Mouse (Mus musculus) E14TG2a.4 (cell line): ENCODE measurements at regions not wholly inside any gene's neighbourhood (a gene's known extent, or its start where the extent isn't known, plus 50 kb on each side); places are given as distances from the start of the nearest gene placed in this dataset.

Experiments used
- H3K27me3 ChIP-seq: 2 replicates; pipeline ENCODE4 v1.6.1; 2014; ENCODE audit warnings: low read length, control low read depth; ENCODE audit not compliant: insufficient read depth
- H3K36me3 ChIP-seq: 2 replicates; pipeline ENCODE4 v1.6.1; 2014; ENCODE audit warnings: low read length, control low read depth; ENCODE audit not compliant: insufficient read depth
- H3K4me1 ChIP-seq: replicated peaks from 2 replicates; pipeline ENCODE4 v1.6.1; 2014; ENCODE audit warnings: low read depth, low read length, control low read depth
- H3K4me3 ChIP-seq: replicated peaks from 2 replicates; pipeline ENCODE4 v1.5.1; 2014; ENCODE audit warnings: mild to moderate bottlenecking, low read length
- H3K9me3 ChIP-seq: 2 replicates; pipeline ENCODE4 v1.6.1; 2014; ENCODE audit warnings: low read length, control low read depth
- CTCF ChIP-seq: conservative IDR thresholded peaks from 2 replicates; pipeline ENCODE4 v1.5.1; 2014; ENCODE audit warnings: low read length
- NANOG ChIP-seq: IDR thresholded peaks from 2 replicates; pipeline ENCODE4 v1.6.1; 2014; ENCODE audit warnings: borderline replicate concordance, low read length, mixed read lengths
- POU5F1 ChIP-seq: IDR thresholded peaks from 2 replicates; pipeline ENCODE4 v1.6.1; 2014; ENCODE audit warnings: low read length, borderline replicate concordance

DNA sequence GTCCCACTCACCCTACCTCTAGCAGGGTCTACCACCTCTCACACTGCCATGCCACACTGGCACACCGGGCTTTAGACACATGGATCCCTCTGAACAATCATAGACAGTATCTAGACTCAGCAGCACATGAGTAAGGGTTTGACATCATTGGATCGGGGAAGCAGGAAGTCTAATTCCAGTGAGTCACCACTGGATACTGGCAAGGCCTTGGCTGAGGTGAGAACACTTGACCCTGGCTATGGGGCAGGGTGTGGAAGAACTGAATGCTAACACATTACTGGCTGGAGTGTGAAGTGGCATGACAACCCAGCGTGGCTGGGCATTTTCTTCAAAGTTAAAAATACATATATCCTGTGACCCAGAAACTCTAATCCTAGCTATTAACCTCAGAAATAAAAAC lies 114.4 kb downstream of the H2afy start:
- Histone ChIP-seq H3K27me3 (peaks cover 7% of the 10 kb centered on the region; the same call in 1 of the 2 replicates), H3K4me3 (no peak overlapping the region), H3K36me3 (no peaks in the 10 kb centered on the region), H3K4me1 (0 out of 2 replicates have a peak, but pooled peaks cover 6% of the 10 kb centered on the region), H3K9me3 (no peaks in the 10 kb centered on the region)
- no peak for TF ChIP-seq NANOG
- no peak for TF ChIP-seq POU5F1
- no peak for TF ChIP-seq CTCF

DNA sequence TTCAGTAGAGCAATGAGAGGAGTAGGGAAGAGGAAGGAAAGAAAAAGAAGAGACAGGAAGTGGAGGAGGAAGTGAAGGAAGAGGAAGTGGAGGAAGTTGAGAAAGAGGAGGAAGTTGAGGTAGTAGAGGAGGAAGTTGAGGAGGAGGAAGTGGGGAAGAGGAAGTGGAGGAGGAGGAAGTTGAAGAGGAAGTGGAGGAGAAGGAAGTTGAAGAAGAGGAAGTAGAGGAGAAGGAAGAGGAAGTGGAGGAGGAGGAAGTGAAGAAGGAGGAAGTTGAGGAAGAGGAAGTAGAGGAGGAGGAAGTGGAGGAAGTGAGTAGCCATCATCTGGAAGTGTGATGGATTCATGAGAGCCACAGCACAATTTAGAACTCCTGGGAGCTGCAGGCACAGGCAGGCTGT lies 122.2 kb downstream of the H2afy start:
- Histone ChIP-seq H3K4me1 (no peaks in the 10 kb centered on the region), H3K36me3 (no peaks in the 10 kb centered on the region), H3K27me3 (no peaks in the 10 kb centered on the region), H3K4me3 (no peak overlapping the region), H3K9me3 (no peaks in the 10 kb centered on the region)
- TF ChIP-seq POU5F1 (no peak), NANOG (no peak), CTCF (no peak)

DNA sequence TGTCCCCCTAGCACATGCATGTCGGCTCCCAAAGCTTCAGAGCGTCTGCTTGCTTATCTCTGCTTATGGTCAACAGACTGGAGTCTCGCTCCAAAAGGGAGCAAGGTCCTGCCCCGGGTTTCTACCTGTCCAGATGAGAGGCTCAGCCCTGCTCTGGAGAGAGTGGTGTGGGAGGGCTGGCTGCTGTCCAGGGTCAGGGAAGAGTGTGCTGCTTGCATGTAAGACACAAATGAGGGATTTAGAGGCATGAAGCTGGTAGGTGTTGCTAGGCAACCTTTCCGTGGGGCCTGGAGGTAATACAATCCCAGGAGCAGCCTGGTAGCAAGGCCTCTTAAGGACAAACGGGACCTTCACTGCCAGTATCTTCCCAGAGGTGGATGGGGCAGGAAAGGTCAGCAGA lies 125.7 kb downstream of the H2afy start:
- H3K4me3 ChIP-seq: no peak overlapping the region
- H3K36me3 ChIP-seq: no peaks in the 10 kb centered on the region
- peaks cover 5% of the 10 kb centered on the region for H3K4me1 ChIP-seq
- H3K27me3 ChIP-seq: peaks cover 9% of the 10 kb centered on the region
- H3K9me3 ChIP-seq: no peaks in the 10 kb centered on the region
- TF ChIP-seq NANOG: no peak
- no peak for TF ChIP-seq CTCF

DNA sequence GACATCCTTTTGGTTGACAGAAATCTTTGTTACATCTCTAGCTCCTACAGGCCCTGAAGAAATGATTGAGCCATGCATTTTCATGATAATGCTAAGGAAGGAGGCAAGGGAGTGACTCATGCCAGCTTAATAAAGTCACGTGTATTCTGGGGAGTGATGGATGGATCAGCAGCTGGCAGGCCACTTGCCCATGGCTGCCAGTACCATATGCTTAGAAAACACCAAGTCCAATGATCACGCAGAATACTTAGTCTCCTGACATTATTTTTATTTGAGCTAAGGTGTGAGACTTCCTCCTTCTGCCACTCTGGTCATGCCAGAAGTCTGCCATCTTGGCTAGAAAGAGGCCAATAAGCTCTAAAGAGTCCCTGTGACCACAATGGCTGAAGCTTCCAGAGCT lies 129.3 kb downstream of the H2afy start:
- peaks cover 9% of the 10 kb centered on the region for H3K4me1 ChIP-seq
- TF ChIP-seq POU5F1 (no peak), NANOG (no peak), CTCF (no peak)
- H3K27me3 ChIP-seq: peaks cover 21% of the 10 kb centered on the region
- H3K36me3 ChIP-seq: no peaks in the 10 kb centered on the region
- no peaks in the 10 kb centered on the region for H3K9me3 ChIP-seq
- no peak overlapping the region for H3K4me3 ChIP-seq

DNA sequence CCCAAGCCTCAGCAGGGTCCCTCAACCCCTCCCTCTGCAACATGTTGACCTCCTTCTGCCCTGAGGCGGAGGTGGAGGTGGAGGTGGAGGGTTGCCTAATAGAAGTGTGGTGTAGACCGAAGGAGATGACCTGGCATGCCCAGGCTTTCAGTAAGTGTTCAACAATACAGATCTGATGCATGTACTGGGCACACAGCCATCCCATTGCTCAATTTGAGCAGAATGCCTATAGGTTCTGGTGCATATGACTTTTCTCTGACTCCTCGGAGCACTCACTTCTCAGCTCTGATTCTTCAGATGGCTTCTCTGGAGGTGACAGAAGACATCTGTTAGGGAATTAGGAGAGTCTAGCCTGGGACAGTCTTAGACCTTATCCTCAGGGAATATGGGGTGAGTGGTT lies 130.4 kb downstream of the H2afy start:
- no peak overlapping the region for H3K4me3 ChIP-seq
- H3K9me3 ChIP-seq: no peaks in the 10 kb centered on the region
- H3K36me3 ChIP-seq: no peaks in the 10 kb centered on the region
- peaks cover 26% of the 10 kb centered on the region for H3K27me3 ChIP-seq
- TF ChIP-seq POU5F1 (no peak), CTCF (no peak), NANOG (no peak)
- H3K4me1 ChIP-seq: peaks cover 9% of the 10 kb centered on the region

DNA sequence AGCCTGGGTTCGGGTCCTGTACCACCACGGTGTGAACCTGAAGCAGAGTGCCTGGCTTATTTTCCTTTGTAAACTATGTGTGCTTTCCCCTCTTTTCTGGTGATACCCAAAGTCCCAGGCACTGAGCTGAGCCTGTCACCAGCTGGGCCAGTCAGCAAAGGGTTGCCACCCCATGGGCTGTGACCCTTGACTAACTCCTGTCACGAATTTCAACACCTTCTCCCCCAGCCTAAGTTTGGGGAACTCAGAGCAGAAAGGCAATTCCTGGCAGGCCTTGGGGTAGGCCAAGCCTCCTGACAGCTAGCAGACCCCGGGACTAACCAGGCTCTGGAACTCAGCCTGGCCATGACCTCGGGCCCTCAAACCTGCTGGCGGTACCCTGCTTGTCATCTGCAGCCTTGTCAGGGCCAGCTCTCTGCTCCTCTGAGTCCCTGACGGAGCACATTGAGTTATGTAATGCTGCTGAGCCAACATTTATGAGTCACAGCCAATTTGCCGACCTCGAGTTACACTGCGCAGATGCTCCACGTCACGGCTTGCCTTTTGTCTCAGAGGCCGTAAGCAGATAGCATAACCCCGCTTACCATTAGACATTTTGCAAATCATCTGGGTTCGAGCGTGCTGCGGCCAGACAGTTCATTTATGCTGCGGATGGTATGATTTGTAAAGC lies 132.3 kb downstream of the H2afy start:
- peaks cover 32% of the 10 kb centered on the region for H3K27me3 ChIP-seq
- TF ChIP-seq NANOG (no peak), CTCF (no peak), POU5F1 (no peak)
- no peaks in the 10 kb centered on the region for H3K36me3 ChIP-seq
- H3K9me3 ChIP-seq: no peaks in the 10 kb centered on the region
- H3K4me1 ChIP-seq: peaks cover 9% of the 10 kb centered on the region
- no peak overlapping the region for H3K4me3 ChIP-seq

DNA sequence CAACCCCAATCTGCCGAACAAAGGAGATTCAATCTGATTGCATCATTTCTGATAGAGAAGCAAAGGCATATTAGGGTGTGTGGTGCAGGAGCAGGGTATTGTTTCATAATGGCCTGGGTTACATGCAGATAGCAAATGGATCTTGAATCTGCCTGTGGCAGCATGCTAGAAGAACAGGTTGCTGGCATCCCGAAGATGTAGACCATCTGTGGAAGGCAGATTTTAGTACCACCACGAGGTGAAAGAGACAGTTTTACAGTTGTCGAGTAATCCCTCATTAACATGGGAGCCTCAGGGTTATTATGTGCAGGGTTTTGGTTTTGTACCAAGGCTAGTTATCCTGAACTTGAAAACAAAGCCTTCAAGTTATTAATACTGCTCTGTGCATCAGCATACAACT lies 140.9 kb downstream of the H2afy start:
- peaks cover 5% of the 10 kb centered on the region; the same call in 1 of the 2 replicates for H3K4me1 ChIP-seq
- TF ChIP-seq POU5F1: no peak
- no peak for TF ChIP-seq NANOG
- no peaks in the 10 kb centered on the region for H3K36me3 ChIP-seq
- no peak overlapping the region for H3K4me3 ChIP-seq
- H3K27me3 ChIP-seq: peaks cover 51% of the 10 kb centered on the region
- H3K9me3 ChIP-seq: no peaks in the 10 kb centered on the region

DNA sequence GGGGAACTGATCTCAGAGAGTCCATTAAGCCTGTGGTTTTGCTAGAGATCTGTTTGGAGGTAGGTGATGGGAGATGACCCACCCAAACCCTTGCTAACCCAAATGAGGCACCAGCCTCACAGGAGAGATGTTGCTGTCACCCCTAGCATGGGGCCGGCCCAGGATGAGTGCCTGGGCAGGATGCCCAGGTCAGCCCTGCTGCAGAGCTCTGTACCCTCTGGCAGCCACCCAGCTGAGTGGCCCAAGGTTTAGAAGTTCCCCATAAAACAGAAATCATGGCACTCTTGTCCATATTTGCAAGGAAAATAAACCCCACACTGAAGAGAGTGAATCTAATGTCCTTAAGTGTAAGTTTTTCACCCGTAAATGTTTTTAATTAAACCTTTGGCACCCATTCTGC lies 141.7 kb downstream of the H2afy start:
- TF ChIP-seq POU5F1: no peak
- TF ChIP-seq CTCF: no peak
- no peak for TF ChIP-seq NANOG

DNA sequence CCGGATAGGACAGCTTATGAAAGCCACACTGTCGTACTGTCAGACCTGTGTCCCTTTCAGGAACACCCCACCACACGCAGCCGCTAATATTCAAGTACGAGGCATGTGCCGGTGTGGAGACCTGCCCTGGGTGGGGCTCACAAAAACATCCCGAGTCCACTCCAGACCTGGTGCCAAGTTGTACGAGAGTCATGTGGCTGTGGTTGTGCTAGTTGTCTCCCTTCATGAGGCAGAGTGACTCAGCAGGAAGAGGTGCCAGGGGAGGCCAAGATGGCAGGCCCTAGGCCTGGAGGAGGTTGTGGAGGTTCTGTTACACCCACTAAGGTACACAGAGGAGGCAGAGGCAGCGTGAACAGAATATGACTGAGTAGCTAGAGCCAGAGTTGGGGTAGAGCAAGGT lies 143.5 kb downstream of the H2afy start:
- peaks cover 5% of the 10 kb centered on the region; the same call in 1 of the 2 replicates for H3K4me1 ChIP-seq
- no peak for TF ChIP-seq CTCF
- H3K36me3 ChIP-seq: no peaks in the 10 kb centered on the region

More for the DNA sequence above, 141.7 kb downstream of the H2afy start:
- Histone ChIP-seq H3K9me3 (no peaks in the 10 kb centered on the region), H3K4me1 (peaks cover 5% of the 10 kb centered on the region; the same call in 1 of the 2 replicates), H3K36me3 (no peaks in the 10 kb centered on the region), H3K4me3 (no peak overlapping the region), H3K27me3 (peaks cover 51% of the 10 kb centered on the region)

More for the DNA sequence above, 143.5 kb downstream of the H2afy start:
- Histone ChIP-seq H3K27me3 (peaks cover 44% of the 10 kb centered on the region), H3K4me3 (no peak overlapping the region), H3K9me3 (no peaks in the 10 kb centered on the region)
